ENCODE assay signal across 18 mouse cellular contexts in genomic region chrX:101902597-101902996, GRCm38 (mm10). TPM values are rescaled to one million over a fixed set of nuclear protein-coding genes. Genes with fewer than 3 reads are reported as not detected.
A peak's percentile ranks its signal among the peaks of the same experiment; 100 is the strongest.
DNase-seq lines count a peak whose midpoint lies in the region; ATAC-seq and TF ChIP-seq lines count a peak whose summit lies in the region.
"Had no signal": no experiment of that assay in that cellular context is flagged by ENCODE, and none has a peak within 500 bp of the region (broad histone marks: within the 10 kb centered on the region; RNA-seq: fewer than 3 reads in every experiment).

No protein-coding gene starts in this region.

- peaks cover 2% of the 10 kb centered on the region; the same call in 1 of the 2 replicates for H3K27me3 ChIP-seq in heart, embryonic 11.5 days (ENCODE audit: control insufficient read depth, insufficient read depth, low read length)
- no peaks in the 10 kb centered on the region; the same call in 1 of the 2 replicates for H3K27me3 ChIP-seq in heart, embryonic 15.5 days
- H3K27me3 ChIP-seq in heart, adult 2 months (ENCODE audit: control insufficient read depth, insufficient read depth, low read length): no peaks in the 10 kb centered on the region
- H3K27me3 ChIP-seq in kidney, embryonic 16.5 days (ENCODE audit: insufficient read depth, low read length): peaks cover 12% of the 10 kb centered on the region; the same call in 1 of the 2 replicates
- H3K27me3 ChIP-seq: CH12.LX had no signal

- H3K4me2 ChIP-seq in heart, embryonic 11.5 days: no peak overlapping the region
- no peak overlapping the region for H3K4me2 ChIP-seq in heart, embryonic 15.5 days
- H3K4me2 ChIP-seq in kidney, embryonic 16.5 days (replicated peaks; ENCODE audit: low read depth, low read length): no peak overlapping the region
- H3K4me2 ChIP-seq: embryonic facial prominence, embryonic 15.5 days; hindbrain, embryonic 15.5 days had no signal

- H3K27ac ChIP-seq in heart, embryonic 11.5 days (ENCODE audit: low read depth, low read length): peak overlapping the region; percentile 54; the same call in 1 of the 2 replicates
- peak overlapping the region; percentile 54; the same call in 1 of the 2 replicates for H3K27ac ChIP-seq in heart, embryonic 15.5 days
- no peak overlapping the region for H3K27ac ChIP-seq in heart, adult 2 months
- no peak overlapping the region for H3K27ac ChIP-seq in kidney, embryonic 16.5 days (ENCODE audit: low read length)
- H3K27ac ChIP-seq: embryonic facial prominence, embryonic 15.5 days; forebrain, embryonic 10.5 days; hindbrain, embryonic 15.5 days had no signal

- no peak for TF ChIP-seq POLR2A in heart, adult 2 months (IDR thresholded peaks at IDR 0.05; ENCODE audit: insufficient read depth, low read depth, low read length)

- DNase-seq in heart, postnatal 4 days: no peak
- DNase-seq in heart, adult 2 months: no peak
- no peak for DNase-seq in kidney, postnatal 36 days
- no peak for DNase-seq in gastrocnemius, adult 18-20 months (ENCODE audit: low spot score)
- DNase-seq: adrenal gland, adult 2 months; adrenal gland, postnatal 25 days; gastrocnemius, postnatal 36 days; heart, adult 11 months had no signal

- H3K4me1 ChIP-seq in heart, embryonic 11.5 days (ENCODE audit: control insufficient read depth, insufficient read depth, low read length): no peaks in the 10 kb centered on the region
- peaks cover 3% of the 10 kb centered on the region; the same call in 1 of the 2 replicates for H3K4me1 ChIP-seq in heart, embryonic 15.5 days (replicated peaks)
- H3K4me1 ChIP-seq in heart, adult 2 months (ENCODE audit: control insufficient read depth, insufficient read depth, low read length): no peaks in the 10 kb centered on the region
- peaks cover 3% of the 10 kb centered on the region; the same call in 1 of the 2 replicates for H3K4me1 ChIP-seq in kidney, embryonic 16.5 days (ENCODE audit: insufficient read depth, low read length)
- H3K4me1 ChIP-seq: embryonic facial prominence, embryonic 15.5 days; hindbrain, embryonic 15.5 days had no signal

- H3K79me2 ChIP-seq in heart, adult 2 months (replicated peaks; ENCODE audit: control insufficient read depth, insufficient read depth, low read length): no peaks in the 10 kb centered on the region

- ATAC-seq in heart, embryonic 11.5 days (replicated peaks; ENCODE audit: insufficient number of reproducible peaks, low FRiP score, low TSS enrichment): no peak
- ATAC-seq in heart, embryonic 15.5 days (replicated peaks; ENCODE audit: insufficient number of reproducible peaks, insufficient read depth, low FRiP score, low read depth): no peak
- ATAC-seq in kidney, embryonic 16.5 days (ENCODE audit: low FRiP score, low TSS enrichment): peak; percentile 73; the same call in 1 of the 2 replicates
- ATAC-seq: forebrain, embryonic 14.5 days; intestine, embryonic 16.5 days had no signal

- no peak for TF ChIP-seq CTCF in heart, adult 2 months (IDR thresholded peaks at IDR 0.05)

- intact Hi-C loops in heart, adult 2 months (cut with DNase I): no loop called here

- no peak overlapping the region for H3K9ac ChIP-seq in heart, embryonic 11.5 days (ENCODE audit: low read depth, low read length)
- no peak overlapping the region for H3K9ac ChIP-seq in heart, embryonic 15.5 days
- H3K9ac ChIP-seq in heart, adult 2 months (ENCODE audit: low read depth, low read length): no peak overlapping the region
- H3K9ac ChIP-seq in kidney, embryonic 16.5 days (replicated peaks; ENCODE audit: low read length): no peak overlapping the region
- H3K9ac ChIP-seq: embryonic facial prominence, embryonic 15.5 days; hindbrain, embryonic 15.5 days had no signal

- no peak for TF ChIP-seq EP300 in heart, adult 2 months (IDR thresholded peaks at IDR 0.05; ENCODE audit: insufficient read depth, low read depth, low read length)

- H3K36me3 ChIP-seq in heart, embryonic 11.5 days (ENCODE audit: control insufficient read depth, insufficient read depth, low read length): no peaks in the 10 kb centered on the region
- H3K36me3 ChIP-seq in heart, embryonic 15.5 days: no peaks in the 10 kb centered on the region
- no peaks in the 10 kb centered on the region for H3K36me3 ChIP-seq in heart, adult 2 months (ENCODE audit: control insufficient read depth, insufficient read depth, low read length)
- no peaks in the 10 kb centered on the region for H3K36me3 ChIP-seq in kidney, embryonic 16.5 days (ENCODE audit: insufficient read depth, low read length)
- H3K36me3 ChIP-seq: embryonic facial prominence, embryonic 15.5 days; forebrain, embryonic 10.5 days; hindbrain, embryonic 15.5 days had no signal

- WGBS in heart, embryonic 11.5 days (ENCODE audit: insufficient replicate concordance): 71% methylated on average over 4 of the region's 4 CpGs
- 75% methylated on average over 4 of the region's 4 CpGs for WGBS in heart, embryonic 15.5 days
- 75% methylated on average over 4 of the region's 4 CpGs for WGBS in heart, adult 2 months
- WGBS in kidney, embryonic 16.5 days: 57% methylated on average over 4 of the region's 4 CpGs

- no peak overlapping the region for H3K4me3 ChIP-seq in heart, embryonic 11.5 days (ENCODE audit: low read depth, low read length)
- H3K4me3 ChIP-seq in heart, embryonic 15.5 days: no peak overlapping the region
- H3K4me3 ChIP-seq in heart, adult 2 months: no peak overlapping the region
- H3K4me3 ChIP-seq in kidney, embryonic 16.5 days (ENCODE audit: low read length): no peak overlapping the region
- H3K4me3 ChIP-seq: embryonic facial prominence, embryonic 15.5 days; erythroblast, embryonic 14.5 days; forebrain, embryonic 10.5 days; hindbrain, embryonic 15.5 days had no signal

- H3K9me3 ChIP-seq in heart, embryonic 11.5 days (replicated peaks; ENCODE audit: control insufficient read depth, low read length): no peaks in the 10 kb centered on the region
- no peaks in the 10 kb centered on the region for H3K9me3 ChIP-seq in heart, embryonic 15.5 days (replicated peaks)
- H3K9me3 ChIP-seq in kidney, embryonic 16.5 days (ENCODE audit: low read length): no peaks in the 10 kb centered on the region
- H3K9me3 ChIP-seq: embryonic facial prominence, embryonic 15.5 days; forebrain, embryonic 10.5 days; hindbrain, embryonic 15.5 days had no signal

RNA-seq across cellular contexts. Expression of gene Nhsl2, which starts 53.4 kb away (rescaled TPM):
- polyA plus RNA-seq in heart, embryonic 11.5 days (2014; fragmentation: Nextera tagmentation; extraction: Ambion mirVana): 17.2 and 20.3 TPM in 2 replicates
- total RNA-seq in heart, postnatal 4 days (2021): 1 to 10 TPM; 7.8 to 8.4 TPM
- 6.7 and 10.4 TPM in 2 replicates for polyA plus RNA-seq in heart, embryonic 15.5 days (2015; fragmentation: Nextera tagmentation; extraction: Ambion mirVana)
- 1 to 10 TPM; 3.6 to 4.2 TPM for total RNA-seq in heart, adult 2 months (2021)
- polyA plus RNA-seq in heart, adult 2 months (2012; rRNA removed): 1.4 and 2.7 TPM in 2 replicates
- 12.0 and 12.1 TPM in 2 replicates for polyA plus RNA-seq in kidney, embryonic 16.5 days (2015; fragmentation: Nextera tagmentation; extraction: Ambion mirVana)
- total RNA-seq in gastrocnemius, adult 18-20 months (2021): 1 to 10 TPM; 1.4 to 2.8 TPM
- polyA plus RNA-seq: erythroblast, embryonic 14.5 days had no signal

Comparison
In these comparisons a context has a peak if more than half of its experiments do, and no peak if none do; other contexts are left out.
1. H3K27ac ChIP-seq: peak in heart, embryonic 11.5 days (single experiment) and heart, embryonic 15.5 days (single experiment); none in heart, adult 2 months (single experiment) and kidney, embryonic 16.5 days (single experiment).